Mouse (Mus musculus): Measurements from ENCODE around the gene Olfr437.
"Not testable (repeated sequence)": the region's sequence is repeated elsewhere in the genome, so short reads cannot be mapped to it uniquely, and the experiment has no call there.

The Olfr437 gene

GRCm38 (mm10) chr6:43162982-43163381 lies at the start of gene Olfr437:
Gene Olfr437 (plus strand): TSS chr6:43163282.
- no peak for DNase-seq (ENCODE audit: low spot score)

GRCm38 (mm10) chr6:43146267-43146666 lies 16.8 kb upstream of the Olfr437 start, which contains the start of gene Olfr237-ps1:
Gene Olfr237-ps1 (plus strand): TSS chr6:43146567.
- DNase-seq (ENCODE audit: low spot score) = not testable (repeated sequence)

GRCm38 (mm10) chr6:43159502-43159901 lies 3.6 kb upstream of the Olfr437 start:
- no peak for DNase-seq (ENCODE audit: low spot score)

DNA sequence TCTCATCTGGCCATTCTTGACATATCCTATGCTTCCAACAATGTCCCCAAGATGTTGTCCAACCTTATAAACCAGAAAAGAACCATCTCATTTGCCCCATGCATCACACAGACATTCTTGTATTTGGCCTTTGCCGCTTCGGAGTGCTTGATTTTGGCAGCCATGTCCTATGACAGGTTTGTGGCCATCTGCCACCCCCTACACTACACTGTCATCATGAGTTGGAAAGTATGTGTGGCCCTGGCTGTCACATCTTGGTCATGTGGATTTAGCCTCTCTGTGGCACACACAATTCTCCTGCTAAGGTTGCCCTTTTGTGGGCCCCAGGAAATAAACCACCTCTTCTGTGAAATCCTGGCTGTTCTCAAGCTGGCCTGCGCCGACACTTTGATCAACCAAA lies 4.2 kb downstream of the Olfr437 start:
- DNase-seq (ENCODE audit: low spot score) = no peak

DNA sequence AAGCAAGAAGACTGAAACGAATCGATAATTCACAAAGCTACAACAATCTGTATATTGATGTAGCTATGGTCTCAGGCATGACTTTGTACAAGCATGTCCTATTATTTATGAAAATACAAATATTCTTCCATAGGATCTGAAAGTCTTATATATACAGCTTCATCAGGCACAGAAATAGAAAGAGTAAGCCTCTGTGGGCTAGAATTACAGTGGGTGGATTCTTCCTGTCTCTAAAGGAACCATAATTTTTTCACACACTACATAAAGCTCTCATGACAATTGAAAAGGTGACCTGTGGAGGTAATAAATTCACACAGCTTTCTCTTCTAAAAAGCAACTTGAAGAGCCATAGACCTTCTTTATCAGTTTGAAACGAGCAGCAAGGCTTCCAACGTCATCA lies 8.8 kb downstream of the Olfr437 start, which contains the start of gene Olfr13:
Gene Olfr13, plus strand, starts transcription at position 301 of the 400 bp plus-strand sequence.
- no peak for DNase-seq (ENCODE audit: low spot score)

- no peak for DNase-seq (ENCODE audit: low spot score)
Measured at GRCm38 (mm10) chr6:43178129-43178528, 15.0 kb downstream of the Olfr437 start.

DNA sequence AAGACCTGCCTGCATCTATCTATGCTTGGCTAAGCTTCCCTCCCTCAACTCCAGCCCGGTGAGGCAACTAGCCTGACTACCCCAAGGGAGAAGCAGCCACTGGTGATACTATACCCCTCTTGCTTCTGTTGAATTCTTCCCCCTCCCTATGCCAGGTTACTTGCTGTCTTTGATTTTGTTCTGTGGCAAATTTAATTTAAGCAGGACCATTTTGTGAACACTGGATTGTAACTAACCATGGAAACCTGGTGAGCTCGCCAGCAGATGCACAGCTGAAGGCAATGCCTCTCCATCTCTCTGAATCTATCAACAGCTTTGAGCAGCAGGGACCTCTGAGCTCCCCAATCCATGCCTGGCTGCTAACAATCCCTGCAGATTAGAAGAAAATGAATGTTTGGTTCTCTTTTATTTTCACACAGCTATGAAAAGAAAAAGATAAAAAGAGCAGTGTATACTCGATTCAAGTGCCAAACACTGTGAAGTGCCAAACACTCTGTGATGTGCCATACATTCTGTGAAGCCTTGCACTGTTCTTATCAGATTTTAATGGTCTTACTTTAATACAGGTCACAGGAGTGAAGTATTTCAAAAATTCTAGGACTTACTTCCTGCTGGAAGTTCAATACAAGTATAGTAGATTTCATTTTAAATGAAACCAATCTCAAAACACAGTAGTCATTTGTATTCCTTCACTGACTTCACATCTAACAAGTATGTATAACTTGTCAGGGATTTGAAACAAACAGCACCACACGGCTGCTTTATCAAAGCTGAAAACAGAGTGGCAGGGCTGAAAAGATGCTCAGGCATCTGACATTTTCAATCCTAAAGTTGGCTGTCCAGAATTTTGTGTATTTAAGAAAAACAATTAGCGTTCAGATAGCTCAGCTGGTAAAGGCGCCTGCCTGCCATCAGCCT lies 15.8 kb downstream of the Olfr437 start:
- DNase-seq (ENCODE audit: low spot score) = no peak

GRCm38 (mm10) chr6:43190986-43191385 lies 27.9 kb downstream of the Olfr437 start:
- DNase-seq (ENCODE audit: low spot score) = no peak

DNA sequence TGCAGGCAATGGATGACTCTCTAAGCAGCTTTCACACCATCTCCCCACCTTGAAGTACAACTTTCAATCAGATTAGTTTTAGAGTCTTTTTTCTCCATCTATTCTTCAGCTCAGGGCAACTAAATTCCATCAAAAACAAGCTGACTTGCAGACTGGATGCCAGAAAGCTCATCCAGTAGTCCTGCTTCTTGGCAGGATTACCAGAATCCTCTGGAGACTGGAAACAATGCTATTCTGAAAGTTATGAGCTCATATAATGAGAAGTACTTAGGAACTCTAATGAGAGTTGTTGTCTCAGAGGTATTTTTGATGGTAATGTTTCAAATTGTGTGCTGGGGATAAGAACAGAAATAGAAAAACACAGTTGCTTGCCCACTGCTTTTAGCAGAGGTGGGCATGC lies 33.7 kb downstream of the Olfr437 start, which contains the start of gene Olfr435:
Gene Olfr435, plus strand, starts transcription at position 366 of the 400 bp plus-strand sequence.
- no peak for DNase-seq (ENCODE audit: low spot score)

DNA sequence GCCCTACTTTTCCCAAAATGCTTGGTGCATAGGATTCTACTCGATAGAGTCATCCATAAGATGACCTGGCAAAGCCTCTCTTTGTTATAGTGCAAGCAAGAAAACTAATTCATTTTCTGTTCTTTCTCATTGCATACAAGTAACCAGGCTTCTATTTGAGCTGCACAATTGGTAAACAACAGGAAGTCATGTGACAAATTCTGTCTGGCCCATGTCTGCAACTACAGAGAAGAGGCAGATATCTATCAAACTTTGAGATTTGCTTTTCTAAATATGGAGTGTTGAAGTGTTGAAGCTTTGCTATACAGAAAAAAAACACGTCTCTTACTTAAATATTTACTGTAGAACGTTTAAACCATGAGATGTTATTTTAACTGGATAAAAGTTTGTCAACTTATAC lies 35.0 kb downstream of the Olfr437 start:
- no peak for DNase-seq (ENCODE audit: low spot score)

- no peak for DNase-seq (ENCODE audit: low spot score)
Measured at GRCm38 (mm10) chr6:43202786-43203185, 39.7 kb downstream of the Olfr437 start.

DNA sequence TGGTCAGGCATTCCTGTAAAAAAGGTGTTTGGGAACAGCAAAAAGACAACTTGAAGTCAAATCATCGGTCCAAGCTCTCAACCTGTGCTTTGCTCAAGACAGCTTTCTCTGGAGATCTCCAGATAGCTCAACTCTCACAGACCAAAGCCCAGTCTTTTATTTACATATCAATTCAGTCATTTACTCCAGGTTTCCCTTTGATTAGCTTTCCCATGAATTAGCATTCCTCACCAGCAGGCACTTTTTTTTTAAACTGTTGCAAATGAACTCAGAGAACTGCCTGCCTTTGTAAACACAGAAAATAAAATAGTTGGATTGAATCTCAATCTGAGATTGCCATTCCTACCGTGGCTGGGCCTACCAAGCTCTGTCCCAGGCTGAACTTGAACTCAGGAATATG lies 42.3 kb downstream of the Olfr437 start:
- no peak for DNase-seq (ENCODE audit: low spot score)

GRCm38 (mm10) chr6:43212873-43213272 lies 49.8 kb downstream of the Olfr437 start, which contains the start of gene Olfr434:
Gene Olfr434 (plus strand): TSS chr6:43213021.
- DNase-seq (ENCODE audit: low spot score) = not testable (repeated sequence)
